In genomic region chr16:38090341-38091005, GRCm38 (mm10) we compare ENCODE assay signal across 8 mouse cellular contexts. TPM values are rescaled to one million over a fixed set of nuclear protein-coding genes. Genes with fewer than 3 reads are reported as not detected.
DNase-seq lines count a peak whose midpoint lies in the region; ATAC-seq and TF ChIP-seq lines count a peak whose summit lies in the region.

No protein-coding gene starts in this region.

- H3K27me3 ChIP-seq in E14TG2a.4 (ENCODE audit: insufficient read depth, low read length) = no peaks in the 10 kb centered on the region
- no peaks in the 10 kb centered on the region for H3K27me3 ChIP-seq in embryonic facial prominence, embryonic 14.5 days (replicated peaks; ENCODE audit: control insufficient read depth, insufficient read depth, low read length)

- under 1% methylated on average over 17 of the region's 17 CpGs for WGBS in embryonic facial prominence, embryonic 14.5 days

- intact Hi-C loops in gastrocnemius, adult 2 months (cut with DNase I) = loop anchor here (5.0 kb wide), 1 partner anchor 107 kb away; no protein-coding TSS in a partner anchor

- ATAC-seq in embryonic facial prominence, embryonic 14.5 days (ENCODE audit: low read depth) = no peak

- peak overlapping the region; percentile 97 for H3K9ac ChIP-seq in embryonic facial prominence, embryonic 14.5 days (ENCODE audit: low read depth, low read length)

- TF ChIP-seq CTCF in gastrocnemius, adult 2 months (IDR thresholded peaks at IDR 0.05) = no peak
- no peak for TF ChIP-seq CTCF in E14TG2a.4 (conservative IDR thresholded peaks at IDR 0.05; ENCODE audit: low read length)

- peaks cover 5% of the 10 kb centered on the region; the same call in 1 of the 2 replicates for H3K36me3 ChIP-seq in E14TG2a.4 (ENCODE audit: insufficient read depth, low read length)
- H3K36me3 ChIP-seq in embryonic facial prominence, embryonic 14.5 days (ENCODE audit: control insufficient read depth, insufficient read depth, low read length) = 0 out of 2 replicates have a peak, but pooled peaks cover 6% of the 10 kb centered on the region

- H3K27ac ChIP-seq in gastrocnemius, adult 2 months = peak overlapping the region; percentile 99
- H3K27ac ChIP-seq in embryonic facial prominence, embryonic 14.5 days (replicated peaks; ENCODE audit: low read depth, low read length) = peak overlapping the region; percentile 100

- peaks cover 57% of the 10 kb centered on the region for H3K4me1 ChIP-seq in E14TG2a.4 (replicated peaks; ENCODE audit: low read depth, low read length)
- peaks cover 25% of the 10 kb centered on the region for H3K4me1 ChIP-seq in embryonic facial prominence, embryonic 14.5 days (ENCODE audit: control insufficient read depth, insufficient read depth, low read length)

- peak overlapping the region; percentile 73 for H3K4me2 ChIP-seq in embryonic facial prominence, embryonic 14.5 days (ENCODE audit: low read depth, low read length)

- DNase-seq in gastrocnemius, adult 2 months = no peak
- no peak for DNase-seq in gastrocnemius, postnatal 10 days
- DNase-seq in embryonic facial prominence, embryonic 14.5 days (ENCODE audit: low spot score) = no peak
- DNase-seq in kidney, postnatal 4 days = peak; percentile 22 to 30
- DNase-seq in naive thymus-derived CD4-positive, alpha-beta T cell, adult 2 months (ENCODE audit: low read depth) = peak; percentile 42
- DNase-seq in frontal cortex, postnatal 36 days (ENCODE audit: low spot score in 2 of 2) = no peak
- DNase-seq in spleen, postnatal 14 days (ENCODE audit: low spot score in 2 of 2) = no peak

- peak overlapping the region; percentile 87 for H3K4me3 ChIP-seq in gastrocnemius, adult 2 months
- H3K4me3 ChIP-seq in E14TG2a.4 (replicated peaks; ENCODE audit: low read length) = peak overlapping the region; percentile 98
- H3K4me3 ChIP-seq in embryonic facial prominence, embryonic 14.5 days (ENCODE audit: low read depth, low read length) = peak overlapping the region; percentile 93

- H3K9me3 ChIP-seq in E14TG2a.4 (ENCODE audit: low read length) = no peaks in the 10 kb centered on the region
- H3K9me3 ChIP-seq in embryonic facial prominence, embryonic 14.5 days (ENCODE audit: control insufficient read depth, low read length) = no peaks in the 10 kb centered on the region

RNA-seq across cellular contexts. Expression of gene Gsk3b, which starts 1.7 kb away (rescaled TPM):
- 10 to 100 TPM; 60.7 to 67.3 TPM for total RNA-seq in gastrocnemius, adult 2 months (2021)
- total RNA-seq in gastrocnemius, postnatal 10 days (2021) = 10 to 100 TPM; 58.8 to 65.8 TPM
- polyA plus RNA-seq in embryonic facial prominence, embryonic 14.5 days (2014; fragmentation: Nextera tagmentation; extraction: Ambion mirVana) = 54.2 and 60.3 TPM in 2 replicates

Comparison
In these comparisons a context has a peak if more than half of its experiments do, and no peak if none do; other contexts are left out.
1. DNase-seq: peak in kidney, postnatal 4 days (2 of 2) and naive thymus-derived CD4-positive, alpha-beta T cell, adult 2 months (single experiment); none in gastrocnemius, adult 2 months (single experiment), gastrocnemius, postnatal 10 days (single experiment), embryonic facial prominence, embryonic 14.5 days (single experiment), frontal cortex, postnatal 36 days (0 of 2) and spleen, postnatal 14 days (0 of 2).
2. Peak in every context shown above with its lines, with median percentiles within 50 percentile points of each other: H3K4me3 ChIP-seq.